Mouse (Mus musculus) gastrocnemius, adult 8-10 months (tissue): Measurements from ENCODE around the gene Folr2. TPM values are rescaled to one million over a fixed set of nuclear protein-coding genes. Genes with fewer than 3 reads are reported as not detected.
A peak's percentile ranks its signal among the peaks of the same experiment; 100 is the strongest.

Source experiments
- DNase-seq, 2 experiments: peaks; one replicate each; pipeline ENCODE4 v3.0.0; 2022; ENCODE audit warnings: low spot score in 2 of 2
- total RNA-seq, 4 experiments: library from RNA; stranded (reverse); gene quantifications; 2 replicates each; pipeline ENCODE4 v1.2.4; 2022

Gene Folr2
- total RNA-seq, 4 experiments from 2014 or later = 0.53 to 2.6 (median 1.2) TPM

DNA sequence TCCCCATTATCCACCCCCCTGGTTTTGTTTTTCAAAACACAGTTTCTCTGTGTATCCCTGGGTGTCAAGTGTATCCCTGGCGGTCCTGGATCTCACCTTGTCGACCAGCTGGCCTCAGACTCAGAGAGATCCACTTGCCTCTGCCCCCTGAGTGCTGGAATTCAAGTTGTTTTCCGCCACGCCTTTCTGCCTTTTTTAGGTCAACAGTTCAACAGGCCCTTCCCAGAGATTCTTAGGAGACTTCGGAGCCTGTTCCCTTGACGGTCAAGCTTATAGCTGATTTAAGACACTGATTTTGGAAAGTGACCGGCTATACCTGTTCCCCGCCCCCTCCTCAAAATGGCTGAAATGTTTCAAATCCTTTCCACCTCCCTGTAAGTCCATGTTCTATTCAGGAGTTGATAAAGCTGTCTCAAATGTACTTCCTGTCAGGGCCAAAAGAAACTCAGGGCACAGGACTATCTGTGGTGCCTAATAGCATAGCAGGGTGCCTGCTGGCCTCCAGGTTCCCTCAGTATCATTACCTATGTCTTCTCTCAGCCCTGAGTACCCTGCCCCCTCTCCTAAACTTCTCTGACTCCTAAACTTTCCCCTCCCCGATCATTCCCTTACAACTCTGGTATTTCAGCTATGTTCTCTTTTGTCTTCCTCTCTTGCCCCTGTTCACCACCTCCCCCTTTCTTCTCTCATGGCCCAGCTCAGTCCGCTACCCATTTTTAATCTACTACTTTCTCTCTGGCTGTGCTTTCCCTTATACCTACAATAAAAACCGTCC, 9.7 kb upstream of the Folr2 start:
- no peak for DNase-seq

GRCm38 (mm10) chr7:101863415-101863814, 6.4 kb upstream of the Folr2 start, which contains the start of gene Anapc15:
Anapc15 (plus strand) TSS chr7:101863715.
- DNase-seq = no peak

DNA sequence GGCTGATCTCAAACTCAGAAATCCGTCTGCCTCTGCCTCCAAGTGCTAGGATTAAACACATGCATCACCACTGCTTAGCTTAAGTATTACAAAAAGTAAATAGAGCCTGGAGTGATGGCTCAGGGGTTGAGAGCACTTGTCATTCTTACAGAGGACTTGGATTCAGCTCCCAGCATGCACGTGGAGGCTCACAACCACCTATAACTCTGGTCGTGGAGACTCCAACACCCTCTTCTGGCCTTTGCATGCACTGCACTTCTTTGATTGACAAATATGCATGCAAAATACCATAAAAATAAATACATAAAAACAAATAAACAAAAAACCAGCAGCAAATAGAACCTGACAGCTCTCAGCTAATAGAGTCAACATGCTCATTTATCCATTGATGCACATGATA, 5.3 kb upstream of the Folr2 start:
- no peak for DNase-seq

DNA sequence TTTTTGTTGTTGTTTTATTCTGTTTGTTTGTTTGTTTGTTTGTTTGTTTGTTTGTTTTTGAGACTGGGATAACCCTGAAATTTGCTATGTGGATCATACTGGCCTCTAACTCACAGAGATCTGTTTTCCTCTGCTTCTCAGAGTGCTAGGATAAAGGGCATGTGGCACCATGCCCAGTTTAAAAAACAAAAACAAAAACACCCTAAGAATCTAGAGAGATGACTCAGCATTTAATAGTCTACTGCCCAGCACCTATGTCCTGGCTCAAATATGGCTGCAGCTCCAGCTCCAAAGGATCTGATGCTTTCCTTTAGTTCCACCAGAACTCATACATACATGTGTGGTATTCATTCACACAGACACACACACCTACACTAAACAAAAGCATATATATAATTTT, 4.0 kb upstream of the Folr2 start:
- DNase-seq = no peak

GRCm38 (mm10) chr7:101858362-101858761, 1.4 kb upstream of the Folr2 start:
- no peak for DNase-seq

DNA sequence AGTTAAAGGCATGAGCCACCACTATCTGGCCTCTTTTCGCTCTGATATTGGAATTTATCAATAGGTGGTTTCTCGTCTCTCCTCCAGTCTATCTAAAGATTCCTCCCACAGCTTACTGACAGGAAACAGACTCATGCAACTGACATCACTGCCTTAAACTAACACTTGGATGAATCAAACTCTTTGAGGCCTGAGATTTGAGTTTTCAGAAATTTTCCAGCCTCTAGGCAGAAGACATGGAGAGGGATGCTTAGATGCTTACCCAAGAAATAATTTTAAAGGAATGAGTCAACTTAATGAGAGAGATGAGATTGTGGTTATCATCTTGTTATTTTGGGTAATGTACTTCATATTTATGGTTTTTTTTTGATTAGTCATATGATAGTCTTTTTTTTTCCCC, 3.2 kb downstream of the Folr2 start:
- no peak for DNase-seq

GRCm38 (mm10) chr7:101852846-101853245, 4.1 kb downstream of the Folr2 start:
- DNase-seq = no peak

DNA sequence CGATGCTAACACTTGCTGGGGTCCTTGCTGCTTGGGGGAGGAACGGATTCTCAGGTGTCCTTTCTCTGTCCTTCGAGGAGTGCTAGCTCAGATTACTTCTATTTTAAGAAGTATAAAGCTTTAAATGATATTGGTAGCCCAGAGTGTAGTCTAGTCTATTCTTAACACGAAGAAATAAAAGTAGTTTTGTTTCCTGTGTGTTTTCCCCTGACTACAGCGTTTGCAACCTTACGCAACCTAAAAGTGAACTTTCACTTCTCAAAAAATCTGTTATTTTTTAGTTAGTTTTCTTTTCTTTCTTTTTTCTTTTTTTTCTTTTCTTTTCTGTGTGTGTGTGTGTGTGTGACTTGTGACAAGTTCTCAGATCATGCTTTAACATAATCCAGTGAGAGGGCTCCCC, 5.3 kb downstream of the Folr2 start:
- no peak for DNase-seq

DNA sequence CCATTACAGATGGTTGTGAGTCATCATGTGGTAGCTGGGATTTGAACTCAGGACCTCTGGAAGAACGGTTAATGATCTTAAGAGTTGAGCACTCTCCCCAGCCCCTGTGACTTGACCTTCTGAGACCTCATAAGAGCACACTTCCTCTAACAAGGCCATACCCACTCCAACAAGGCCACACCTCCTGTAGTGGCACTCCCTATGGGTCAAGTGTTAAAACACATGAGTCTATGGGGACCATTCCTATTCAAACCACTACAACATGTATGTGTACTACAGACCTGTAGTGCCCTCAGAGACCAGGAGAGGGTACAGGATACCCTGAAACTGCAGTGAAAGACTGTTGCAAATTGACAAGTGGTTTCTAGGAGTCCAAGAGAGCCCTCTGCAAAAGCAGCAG, 9.1 kb downstream of the Folr2 start:
- no peak for DNase-seq

DNA sequence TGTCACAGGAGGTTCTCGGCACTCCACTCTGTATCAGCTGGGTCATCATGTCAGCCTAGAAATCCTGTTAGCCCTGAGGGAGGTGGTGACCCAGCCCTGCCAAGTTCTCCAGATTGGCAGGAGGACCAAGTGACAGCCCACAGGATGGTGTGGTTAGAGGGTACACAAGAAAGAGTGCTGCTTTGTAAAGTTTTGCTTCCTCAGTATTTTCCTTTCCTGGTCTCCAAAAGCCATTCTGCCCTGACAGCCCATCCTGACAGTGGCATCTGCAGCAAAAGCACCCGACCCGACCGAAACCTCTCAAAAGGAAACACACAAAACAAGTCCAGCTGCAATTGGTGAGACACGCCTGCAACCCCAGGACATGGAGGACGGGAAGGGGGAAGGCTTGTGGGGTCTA, 12.8 kb downstream of the Folr2 start:
- no peak for DNase-seq

- DNase-seq = peak; percentile 91 to 92
These were observed 19.2 kb downstream of the Folr2 start, which contains the start of gene Inppl1 for GRCm38 (mm10) chr7:101837606-101838471. Inppl1 (minus strand) TSS chr7:101838229.

DNA sequence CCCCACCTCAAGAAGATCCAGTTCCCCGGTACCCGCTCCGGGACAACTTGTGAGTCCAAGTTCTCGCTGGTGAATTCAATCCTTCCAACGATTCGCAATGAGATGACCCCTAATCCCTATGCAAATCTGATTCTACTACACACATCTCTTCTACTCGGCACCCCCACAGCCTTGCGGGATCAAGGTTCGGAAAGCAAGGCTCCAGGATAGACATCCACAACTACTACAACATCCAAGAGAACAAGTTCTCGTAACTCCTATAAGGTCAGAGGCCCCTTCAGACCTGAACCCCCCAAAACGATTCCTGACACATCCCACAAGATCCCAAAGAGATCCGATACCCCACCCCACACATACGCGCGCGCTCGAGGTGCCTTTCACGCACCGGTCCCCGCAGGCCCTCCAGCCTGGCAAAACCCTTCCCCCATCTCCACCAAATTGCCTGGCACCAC, 19.8 kb downstream of the Folr2 start:
- peak in 1 of 2 experiments; percentile 25 for DNase-seq

DNA sequence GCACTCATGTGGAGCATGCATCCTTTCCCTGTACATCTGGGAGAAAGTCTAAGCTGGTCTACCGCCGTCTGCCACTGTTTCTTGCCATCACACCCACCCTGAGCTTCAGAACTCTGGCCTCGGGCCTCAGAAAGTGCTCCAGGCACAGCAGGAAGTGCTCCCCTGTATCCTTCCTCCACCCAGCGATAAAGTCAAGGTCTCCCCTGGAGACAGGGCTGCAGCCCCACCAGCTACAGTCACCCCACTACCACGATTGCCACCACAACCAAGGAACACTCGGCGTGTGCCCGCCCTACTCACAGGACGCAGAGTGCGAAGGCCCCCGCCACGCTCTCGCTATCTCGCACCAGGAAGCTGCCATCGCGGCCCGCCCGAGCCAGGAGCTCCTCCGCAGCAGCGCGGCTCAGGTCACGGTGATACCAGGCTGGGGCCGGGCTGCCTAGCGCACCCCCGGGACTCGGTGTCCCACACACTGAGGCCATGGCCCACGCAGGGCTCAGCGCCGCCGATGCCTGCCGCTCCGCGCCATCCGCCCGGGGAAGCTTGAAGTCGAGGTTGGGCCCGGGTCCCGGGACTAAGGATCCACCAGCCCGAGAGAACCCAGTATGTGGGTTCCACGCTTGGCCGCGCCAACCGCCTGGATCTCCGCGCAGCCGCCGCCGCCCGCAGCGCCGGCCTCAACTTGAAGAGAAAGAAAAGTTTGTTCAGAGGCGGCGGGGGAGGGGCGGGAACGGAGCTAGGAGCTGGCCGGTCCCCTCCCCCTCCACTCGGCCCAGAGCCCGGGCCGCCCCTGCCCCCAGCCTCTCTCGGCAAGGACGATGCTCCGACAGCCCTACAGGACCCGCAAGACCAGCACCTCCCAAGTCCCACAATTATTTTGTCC, 20.5 kb downstream of the Folr2 start:
- peak in 1 of 2 experiments; percentile 46 for DNase-seq

- no peak for DNase-seq
These were observed 21.4 kb downstream of the Folr2 start for GRCm38 (mm10) chr7:101835457-101836109.

DNA sequence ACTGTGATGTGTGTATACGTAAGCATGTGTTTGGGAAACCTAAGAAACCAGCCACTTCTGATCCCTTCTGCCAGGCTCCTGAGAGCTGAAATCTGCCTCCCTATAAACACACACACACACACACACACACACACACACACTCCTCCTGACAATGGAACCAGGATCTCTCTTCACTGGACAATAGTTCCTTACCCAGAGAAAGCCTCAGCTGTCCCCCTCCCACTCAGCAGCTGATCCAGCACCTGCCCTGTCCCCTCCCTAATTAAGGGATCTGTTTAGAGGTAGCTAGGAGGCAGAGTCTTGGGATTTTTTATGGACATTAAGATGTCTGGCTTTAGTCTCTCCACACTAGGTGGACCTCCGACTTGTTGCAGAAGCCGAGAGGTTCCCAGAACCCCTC, 22.1 kb downstream of the Folr2 start:
- no peak for DNase-seq

DNA sequence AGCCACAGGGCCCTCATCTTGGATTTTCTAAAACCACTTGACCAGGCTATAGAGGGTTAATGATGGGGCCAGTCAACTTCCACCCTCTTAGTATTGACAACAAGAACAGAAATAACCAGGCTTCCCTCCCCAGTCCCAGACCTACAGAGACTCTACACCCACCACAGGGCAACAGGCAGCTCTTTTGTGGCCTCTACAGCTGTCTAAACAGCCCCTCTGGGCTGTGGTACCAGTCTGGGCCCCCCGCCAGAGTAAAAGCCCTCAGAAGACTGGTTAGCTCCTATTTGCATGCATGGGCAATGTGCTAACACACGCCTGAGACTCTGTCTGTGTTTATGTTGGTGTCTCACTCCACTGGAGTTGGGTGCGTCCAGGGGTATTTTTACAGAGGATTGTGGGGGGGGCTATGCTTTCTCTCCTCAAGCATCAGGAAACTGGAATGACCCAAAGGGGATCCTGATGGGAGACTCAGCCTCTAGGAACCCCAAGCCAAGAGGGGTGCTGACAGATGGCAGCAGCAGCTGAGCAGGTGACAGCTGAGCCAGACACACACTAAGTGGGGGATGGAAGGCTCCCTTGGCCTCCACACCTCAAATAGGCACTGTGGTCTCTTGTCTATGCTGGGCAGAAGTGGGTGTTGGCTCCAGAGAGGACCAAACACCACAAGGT, 22.9 kb downstream of the Folr2 start:
- DNase-seq = no peak

DNA sequence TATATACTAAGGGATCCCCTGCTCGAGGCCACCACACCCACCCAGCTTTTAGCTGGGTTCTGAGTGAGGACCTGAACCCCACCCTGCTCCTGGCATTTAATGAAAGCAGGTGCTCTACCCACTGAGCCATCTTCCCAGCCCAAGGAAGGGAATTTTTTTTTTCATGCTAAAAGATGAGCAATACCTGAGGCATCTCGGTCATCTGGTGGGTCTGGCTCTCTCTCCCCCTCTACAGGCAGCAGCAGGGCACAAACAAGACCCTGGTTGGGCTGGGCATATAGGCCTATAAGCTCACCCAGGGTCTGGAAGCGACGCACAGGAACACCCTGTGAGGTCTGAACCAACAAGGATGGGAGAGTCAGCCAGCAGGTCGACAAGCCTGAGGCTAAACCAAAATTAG, 23.6 kb downstream of the Folr2 start:
- no peak for DNase-seq

DNA sequence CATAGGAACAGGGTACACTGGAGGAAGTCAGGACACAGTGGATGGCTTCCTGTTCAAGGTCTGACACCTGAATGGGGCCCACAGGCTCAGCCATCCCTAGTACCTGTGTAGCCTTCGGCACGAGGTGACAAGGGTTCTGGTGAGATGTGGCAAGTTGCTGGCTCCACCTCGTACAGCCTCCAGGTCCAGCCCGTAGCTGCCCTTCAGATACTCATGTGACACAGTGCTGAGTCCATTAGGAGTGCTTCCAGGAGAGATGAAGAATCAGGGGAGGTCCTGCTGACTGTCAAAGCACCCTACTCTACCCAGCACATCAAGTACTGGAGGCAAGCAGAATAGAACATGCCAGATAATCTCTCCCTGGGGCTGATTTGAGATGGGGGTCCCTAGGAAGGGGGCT, 24.6 kb downstream of the Folr2 start:
- DNase-seq = no peak

GRCm38 (mm10) chr7:101831437-101831836, 25.6 kb downstream of the Folr2 start:
- no peak for DNase-seq

GRCm38 (mm10) chr7:101830373-101830772, 26.6 kb downstream of the Folr2 start:
- DNase-seq = no peak
